8 mouse cellular contexts compared by ENCODE assay signal in genomic region chr2:26603159-26603558, GRCm38 (mm10). TPM values are rescaled to one million over a fixed set of nuclear protein-coding genes. Genes with fewer than 3 reads are reported as not detected.
A peak's percentile ranks its signal among the peaks of the same experiment; 100 is the strongest.
DNase-seq lines count a peak whose midpoint lies in the region; ATAC-seq and TF ChIP-seq lines count a peak whose summit lies in the region.

No protein-coding gene starts in this region.

- in situ Hi-C loops in CH12.LX (cut with MboI; ENCODE audit: low pct_ligation_motif_present, low pct_unique_long_range_greater_than_20kb, low sequenced_read_pairs), result no loop called here

- H3K9me3 ChIP-seq in erythroblast, embryonic 14.5 days (ENCODE audit: control insufficient read depth, low read length), result no peaks in the 10 kb centered on the region
- no peaks in the 10 kb centered on the region for H3K9me3 ChIP-seq in CH12.LX (replicated peaks; ENCODE audit: low read length)
- no peaks in the 10 kb centered on the region for H3K9me3 ChIP-seq in forebrain, embryonic 14.5 days (replicated peaks; ENCODE audit: control insufficient read depth, low read length)
- H3K9me3 ChIP-seq in liver, embryonic 15.5 days (replicated peaks), result no peaks in the 10 kb centered on the region

- TF ChIP-seq RAD21 in CH12.LX (IDR thresholded peaks at IDR 0.05; ENCODE audit: low read depth, low read length), result no peak

- WGBS in forebrain, embryonic 14.5 days, result 19% methylated on average over 6 of the region's 6 CpGs
- WGBS in liver, embryonic 15.5 days (ENCODE audit: insufficient replicate concordance), result 9% methylated on average over 6 of the region's 6 CpGs

- peaks cover 30% of the 10 kb centered on the region for H3K27me3 ChIP-seq in erythroblast, embryonic 14.5 days (ENCODE audit: control insufficient read depth)
- peaks cover 57% of the 10 kb centered on the region for H3K27me3 ChIP-seq in CH12.LX (replicated peaks)
- peaks cover 26% of the 10 kb centered on the region for H3K27me3 ChIP-seq in forebrain, embryonic 14.5 days (replicated peaks; ENCODE audit: control insufficient read depth, insufficient read depth, low read length)
- peaks cover 32% of the 10 kb centered on the region for H3K27me3 ChIP-seq in liver, embryonic 15.5 days

- peaks cover 15% of the 10 kb centered on the region for H3K4me1 ChIP-seq in erythroblast, embryonic 14.5 days (ENCODE audit: control insufficient read depth)
- H3K4me1 ChIP-seq in CH12.LX (ENCODE audit: control insufficient read depth in 1 of 2, insufficient read depth in 2 of 2), result peaks cover 12 to 35% of the 10 kb centered on the region in 2 experiments
- H3K4me1 ChIP-seq in forebrain, embryonic 14.5 days (ENCODE audit: control insufficient read depth, insufficient read depth, low read length), result no peaks in the 10 kb centered on the region; the same call in 1 of the 2 replicates
- H3K4me1 ChIP-seq in liver, embryonic 15.5 days (replicated peaks), result peaks cover 49% of the 10 kb centered on the region

- dilution Hi-C loops in CH12.LX (cut with MboI; ENCODE audit: extremely low pct_ligation_motif_present, extremely low pct_unique_long_range_greater_than_20kb, low sequenced_read_pairs), result no loop called here

- H3K4me2 ChIP-seq in CH12.LX (ENCODE audit: insufficient read depth, low read depth, poor library complexity, severe bottlenecking), result peak overlapping the region; percentile 52
- peak overlapping the region; percentile 70 for H3K4me2 ChIP-seq in forebrain, embryonic 14.5 days (ENCODE audit: low read length)
- peak overlapping the region; percentile 74 for H3K4me2 ChIP-seq in liver, embryonic 15.5 days

- no peak for TF ChIP-seq CTCF in CH12.LX (conservative IDR thresholded peaks at IDR 0.05 in 1 of 2, IDR thresholded peaks at IDR 0.05 in 1 of 2; ENCODE audit: low read depth in 2 of 2, low read length in 2 of 2)

- no peak for TF ChIP-seq EP300 in CH12.LX (IDR thresholded peaks at IDR 0.05; ENCODE audit: low read length)

- no peak overlapping the region for H3K27ac ChIP-seq in CH12.LX (ENCODE audit: insufficient read depth, low read depth)
- H3K27ac ChIP-seq in forebrain, embryonic 14.5 days (ENCODE audit: low read depth, low read length), result no peak overlapping the region
- peak overlapping the region; percentile 74 for H3K27ac ChIP-seq in liver, embryonic 15.5 days (replicated peaks)

- DNase-seq in CH12.LX (ENCODE audit: extremely low read depth), result no peak
- no peak for DNase-seq in forebrain, embryonic 14.5 days (ENCODE audit: low spot score)
- no peak for DNase-seq in frontal cortex, postnatal 10 days (ENCODE audit: low spot score in 2 of 2)
- no peak for DNase-seq in gastrocnemius, postnatal 10 days
- no peak for DNase-seq in gastrocnemius, postnatal 4 days (ENCODE audit: low spot score in 2 of 2)

- peak overlapping the region; percentile 63 for H3K4me3 ChIP-seq in erythroblast, embryonic 14.5 days (replicated peaks)
- peak overlapping the region; percentile 51 to 77 (median 66) for H3K4me3 ChIP-seq in CH12.LX (replicated peaks in 1 of 3; ENCODE audit: low read depth in 2 of 3, low read length in 2 of 3, poor library complexity in 1 of 3)
- H3K4me3 ChIP-seq in forebrain, embryonic 14.5 days (ENCODE audit: low read depth, low read length), result peak overlapping the region; percentile 46
- peak overlapping the region; percentile 58 for H3K4me3 ChIP-seq in liver, embryonic 15.5 days (replicated peaks)

- no peak for TF ChIP-seq POLR2A in CH12.LX (IDR thresholded peaks at IDR 0.05; ENCODE audit: low read depth, low read length)

- H3K9ac ChIP-seq in CH12.LX (ENCODE audit: insufficient read depth, low read depth), result peak overlapping the region; percentile 44; the same call in 1 of the 2 replicates
- H3K9ac ChIP-seq in forebrain, embryonic 14.5 days (ENCODE audit: low read length), result no peak overlapping the region; the same call in 1 of the 2 replicates
- peak overlapping the region; percentile 52 for H3K9ac ChIP-seq in liver, embryonic 15.5 days

- no peaks in the 10 kb centered on the region for H3K36me3 ChIP-seq in erythroblast, embryonic 14.5 days (ENCODE audit: control insufficient read depth)
- H3K36me3 ChIP-seq in CH12.LX (replicated peaks in 1 of 2; ENCODE audit: control insufficient read depth in 1 of 2, insufficient read depth in 1 of 2, low read length in 1 of 2), result no peaks in the 10 kb centered on the region
- no peaks in the 10 kb centered on the region for H3K36me3 ChIP-seq in forebrain, embryonic 14.5 days (ENCODE audit: control insufficient read depth, insufficient read depth, low read length)
- H3K36me3 ChIP-seq in liver, embryonic 15.5 days (replicated peaks), result no peaks in the 10 kb centered on the region

- ATAC-seq in erythroblast, adult 5-6 weeks (replicated peaks; ENCODE audit: low FRiP score, poor library complexity, severe bottlenecking), result no peak
- ATAC-seq in forebrain, embryonic 14.5 days, result no peak
- no peak for ATAC-seq in liver, embryonic 15.5 days (ENCODE audit: insufficient read depth)

- H3K79me2 ChIP-seq in CH12.LX (replicated peaks; ENCODE audit: control insufficient read depth, extremely low read depth, insufficient read depth, poor library complexity, severe bottlenecking), result no peaks in the 10 kb centered on the region

TF ChIP-seq in CH12.LX, 34 proteins besides CTCF, POLR2A, EP300 and RAD21:
- no peak for TF ChIP-seq ZC3H11A (IDR thresholded peaks at IDR 0.05; ENCODE audit: low read depth, low read length)
- TF ChIP-seq MEF2A (IDR thresholded peaks at IDR 0.05; ENCODE audit: borderline replicate concordance, low read depth, low read length), result no peak
- TF ChIP-seq RCOR1 (conservative IDR thresholded peaks at IDR 0.05; ENCODE audit: low read depth, low read length), result no peak
- TF ChIP-seq HCFC1 (IDR thresholded peaks at IDR 0.05; ENCODE audit: low read depth, low read length), result no peak
- no peak for TF ChIP-seq TBP (conservative IDR thresholded peaks at IDR 0.05; ENCODE audit: low read depth, low read length)
- no peak for TF ChIP-seq ZNF384 (IDR thresholded peaks at IDR 0.05; ENCODE audit: low read depth, low read length)

RNA-seq across cellular contexts. Expression of gene Agpat2, which starts 1.1 kb away (rescaled TPM):
- polyA plus RNA-seq in erythroblast, embryonic 14.5 days (2012), result 0.02 and 0.31 TPM in 2 replicates
- 17.1 and 32.7 TPM in 2 replicates for total RNA-seq in erythroblast, adult 5-6 weeks (2015; ENCODE audit: low replicate concordance)
- 23.0 and 24.4 TPM in 2 replicates for total RNA-seq in erythroblast, adult 5-6 weeks (2017; ENCODE audit: low replicate concordance)
- total RNA-seq in CH12.LX (2012; rRNA removed), result 11.1 and 14.2 TPM in 2 replicates
- 8.6 and 10.6 TPM in 2 replicates for total RNA-seq in CH12.LX (2014; rRNA removed)
- polyA plus RNA-seq in CH12.LX (2012; ENCODE audit: insufficient read length, low read depth), result 9.5 TPM in 2 replicates
- 4.0 TPM in 2 replicates for polyA plus RNA-seq in forebrain, embryonic 14.5 days (2014; fragmentation: Nextera tagmentation; extraction: Ambion mirVana)
- polyA plus RNA-seq in liver, embryonic 15.5 days (2015; fragmentation: Nextera tagmentation; extraction: Ambion mirVana), result 55.6 and 63.7 TPM in 2 replicates
- 1 to 10 TPM; 9.3 to 9.4 TPM for total RNA-seq in gastrocnemius, postnatal 10 days (2021)
- total RNA-seq in gastrocnemius, postnatal 4 days (2021), result 10 to 100 TPM; 12.1 to 19.0 TPM

RNA-seq across cellular contexts. Expression of gene Gm20532, which starts 16.7 kb away (rescaled TPM):
- not detected in 2 replicates for polyA plus RNA-seq in erythroblast, embryonic 14.5 days (2012)
- not detected in 2 replicates for total RNA-seq in erythroblast, adult 5-6 weeks (2015; ENCODE audit: low replicate concordance)
- not detected in 2 replicates for total RNA-seq in erythroblast, adult 5-6 weeks (2017; ENCODE audit: low replicate concordance)
- total RNA-seq in CH12.LX (2012; rRNA removed), result not detected in 2 replicates
- total RNA-seq in CH12.LX (2014; rRNA removed), result not detected in 2 replicates
- not detected in 2 replicates for polyA plus RNA-seq in CH12.LX (2012; ENCODE audit: insufficient read length, low read depth)
- not detected in 2 replicates for polyA plus RNA-seq in forebrain, embryonic 14.5 days (2014; fragmentation: Nextera tagmentation; extraction: Ambion mirVana)
- polyA plus RNA-seq in liver, embryonic 15.5 days (2015; fragmentation: Nextera tagmentation; extraction: Ambion mirVana), result not detected in 2 replicates
- total RNA-seq in gastrocnemius, postnatal 10 days (2021), result under 1 TPM in 1 of 2 experiments, not detected in 1; 0.40 TPM
- total RNA-seq in gastrocnemius, postnatal 4 days (2021), result not detected

RNA-seq across cellular contexts. Expression of gene Egfl7, which starts 23.3 kb away (rescaled TPM):
- polyA plus RNA-seq in erythroblast, embryonic 14.5 days (2012), result 3.2 and 3.6 TPM in 2 replicates
- total RNA-seq in erythroblast, adult 5-6 weeks (2015; ENCODE audit: low replicate concordance), result 7.5 TPM in 1 of 2 replicates, not detected in the other
- 4.9 and 8.2 TPM in 2 replicates for total RNA-seq in erythroblast, adult 5-6 weeks (2017; ENCODE audit: low replicate concordance)
- total RNA-seq in CH12.LX (2012; rRNA removed), result 35.0 and 39.3 TPM in 2 replicates
- 18.9 and 20.1 TPM in 2 replicates for total RNA-seq in CH12.LX (2014; rRNA removed)
- 21.4 and 24.7 TPM in 2 replicates for polyA plus RNA-seq in CH12.LX (2012; ENCODE audit: insufficient read length, low read depth)
- polyA plus RNA-seq in forebrain, embryonic 14.5 days (2014; fragmentation: Nextera tagmentation; extraction: Ambion mirVana), result 52.5 and 52.8 TPM in 2 replicates
- 55.1 and 64.6 TPM in 2 replicates for polyA plus RNA-seq in liver, embryonic 15.5 days (2015; fragmentation: Nextera tagmentation; extraction: Ambion mirVana)
- total RNA-seq in gastrocnemius, postnatal 10 days (2021), result 100 to 1,000 TPM; 104 to 147 TPM
- 100 to 1,000 TPM; 132 to 141 TPM for total RNA-seq in gastrocnemius, postnatal 4 days (2021)

RNA-seq across cellular contexts. Expression of gene Fam69b, which starts 25.1 kb away (rescaled TPM):
- polyA plus RNA-seq in erythroblast, embryonic 14.5 days (2012), result not detected in 2 replicates
- not detected in 2 replicates for total RNA-seq in erythroblast, adult 5-6 weeks (2015; ENCODE audit: low replicate concordance)
- total RNA-seq in erythroblast, adult 5-6 weeks (2017; ENCODE audit: low replicate concordance), result 0.34 TPM in 1 of 2 replicates, not detected in the other
- total RNA-seq in CH12.LX (2012; rRNA removed), result 0.88 and 1.2 TPM in 2 replicates
- 0.16 TPM in 1 of 2 replicates, not detected in the other for total RNA-seq in CH12.LX (2014; rRNA removed)
- not detected in 2 replicates for polyA plus RNA-seq in CH12.LX (2012; ENCODE audit: insufficient read length, low read depth)
- 97.4 and 101 TPM in 2 replicates for polyA plus RNA-seq in forebrain, embryonic 14.5 days (2014; fragmentation: Nextera tagmentation; extraction: Ambion mirVana)
- 1.2 and 1.7 TPM in 2 replicates for polyA plus RNA-seq in liver, embryonic 15.5 days (2015; fragmentation: Nextera tagmentation; extraction: Ambion mirVana)
- 1 to 10 TPM; 2.9 to 3.4 TPM for total RNA-seq in gastrocnemius, postnatal 10 days (2021)
- 1 to 10 TPM; 2.6 to 4.0 TPM for total RNA-seq in gastrocnemius, postnatal 4 days (2021)
